Mouse (Mus musculus) small intestine, adult 2 months (tissue): ENCODE measurements around the gene Slamf1. TPM values are rescaled to one million over a fixed set of nuclear protein-coding genes. Genes with fewer than 3 reads are reported as not detected.
"Not testable (repeated sequence)": the region's sequence is repeated elsewhere in the genome, so short reads cannot be mapped to it uniquely, and the experiment has no call there.

Source experiments
- H3K27ac ChIP-seq: fragments of 200-500 bp; 2 replicates; pipeline ENCODE4 v1.5.1; 2012; ENCODE audit warnings: low read depth, low read length, control low read depth, inconsistent platforms; ENCODE audit not compliant: insufficient read depth
- H3K27me3 ChIP-seq: fragments of 200-500 bp; 2 replicates; pipeline ENCODE4 v1.6.1; 2012; ENCODE audit warnings: mild to moderate bottlenecking, moderate library complexity, low read length, inconsistent platforms; ENCODE audit not compliant: control insufficient read depth, insufficient read depth
- H3K36me3 ChIP-seq: fragments of 200-500 bp; 2 replicates; pipeline ENCODE4 v1.6.1; 2012; ENCODE audit warnings: mild to moderate bottlenecking, low read length, control low read depth, inconsistent platforms; ENCODE audit not compliant: control insufficient read depth, insufficient read depth
- H3K4me1 ChIP-seq: fragments of 200-500 bp; 2 replicates; pipeline ENCODE4 v1.6.1; 2012; ENCODE audit warnings: low read length, inconsistent platforms, mixed read lengths; ENCODE audit not compliant: control insufficient read depth, insufficient read depth, insufficient read length
- H3K4me3 ChIP-seq: fragments of 200-500 bp; 2 replicates; pipeline ENCODE4 v1.5.1; 2012; ENCODE audit warnings: low read depth, mild to moderate bottlenecking, control low read depth, inconsistent platforms, low read length, moderate library complexity
- CTCF ChIP-seq: fragments of 200-500 bp; IDR thresholded peaks from 2 replicates; pipeline ENCODE4 v1.5.1; 2012; ENCODE audit warnings: low read depth, mild to moderate bottlenecking, control low read depth, inconsistent platforms, low read length, moderate library complexity, mixed read lengths; ENCODE audit not compliant: insufficient replicate concordance, insufficient read length; ENCODE audit errors: extremely low read depth
- POLR2A ChIP-seq: fragments of 200-500 bp; IDR thresholded peaks from 2 replicates; pipeline ENCODE4 v1.6.1; 2012; ENCODE audit warnings: low read depth, mild to moderate bottlenecking, control low read depth, inconsistent platforms, low read length, moderate library complexity
- WGBS: fragments of 180-500 bp; shearing (Covaris S2); methylation state at CpG from one replicate; pipeline ENCODE4 v1.1.7; 2018; 5-methylcytosine and 5-hydroxymethylcytosine counted together
- polyA plus RNA-seq: library from polyadenylated mRNA; depleted of rRNA; stranded (reverse); fragments of >200 nt; gene quantifications from 2 replicates; pipeline ENCODE4 v1.2.3, GENCODE M21; 2012

Slamf1 gene
- polyA plus RNA-seq, 1 experiment, result 0.24 TPM

DNA sequence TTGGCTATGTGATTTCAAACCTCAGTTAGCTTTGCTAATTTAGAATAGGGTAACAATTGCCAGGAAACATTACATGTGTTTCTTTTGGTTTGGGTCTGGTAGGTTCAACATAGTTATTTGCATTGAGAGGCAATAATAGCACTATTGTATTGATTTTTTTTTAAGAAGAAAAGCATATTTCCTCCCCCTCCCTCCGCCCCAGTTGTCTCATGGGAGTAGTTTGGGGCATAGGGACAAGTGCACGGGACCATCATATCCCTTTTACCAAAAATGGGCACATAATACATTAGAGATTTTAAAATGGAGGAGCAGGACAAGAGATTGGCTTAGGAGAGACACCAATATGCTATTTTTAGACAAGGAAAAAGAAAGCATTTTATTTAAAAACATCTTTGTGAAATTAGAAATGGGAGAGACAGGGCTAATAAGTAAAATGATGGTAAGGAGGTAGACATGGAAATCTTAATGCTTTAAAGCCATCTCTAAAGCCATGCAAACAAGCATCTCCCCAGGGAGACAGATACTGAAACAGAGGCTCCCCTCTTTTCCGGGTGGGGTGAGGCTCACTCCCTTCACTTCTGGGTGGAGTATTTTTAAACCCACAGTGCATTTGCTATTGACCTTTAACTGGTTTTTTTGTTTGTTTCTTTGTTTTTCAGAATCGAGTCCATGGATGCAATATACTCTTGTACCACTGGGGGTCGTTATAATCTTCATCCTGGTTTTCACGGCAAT lies 20.5 kb downstream of the Slamf1 start:
- 61% methylated on average over 6 of the region's 6 CpGs for WGBS
- Histone ChIP-seq H3K27me3 (no peaks in the 10 kb centered on the region), H3K4me3 (no peak overlapping the region), H3K4me1 (no peaks in the 10 kb centered on the region), H3K27ac (no peak overlapping the region), H3K36me3 (no peaks in the 10 kb centered on the region)
- TF ChIP-seq POLR2A (no peak), CTCF (no peak)

DNA sequence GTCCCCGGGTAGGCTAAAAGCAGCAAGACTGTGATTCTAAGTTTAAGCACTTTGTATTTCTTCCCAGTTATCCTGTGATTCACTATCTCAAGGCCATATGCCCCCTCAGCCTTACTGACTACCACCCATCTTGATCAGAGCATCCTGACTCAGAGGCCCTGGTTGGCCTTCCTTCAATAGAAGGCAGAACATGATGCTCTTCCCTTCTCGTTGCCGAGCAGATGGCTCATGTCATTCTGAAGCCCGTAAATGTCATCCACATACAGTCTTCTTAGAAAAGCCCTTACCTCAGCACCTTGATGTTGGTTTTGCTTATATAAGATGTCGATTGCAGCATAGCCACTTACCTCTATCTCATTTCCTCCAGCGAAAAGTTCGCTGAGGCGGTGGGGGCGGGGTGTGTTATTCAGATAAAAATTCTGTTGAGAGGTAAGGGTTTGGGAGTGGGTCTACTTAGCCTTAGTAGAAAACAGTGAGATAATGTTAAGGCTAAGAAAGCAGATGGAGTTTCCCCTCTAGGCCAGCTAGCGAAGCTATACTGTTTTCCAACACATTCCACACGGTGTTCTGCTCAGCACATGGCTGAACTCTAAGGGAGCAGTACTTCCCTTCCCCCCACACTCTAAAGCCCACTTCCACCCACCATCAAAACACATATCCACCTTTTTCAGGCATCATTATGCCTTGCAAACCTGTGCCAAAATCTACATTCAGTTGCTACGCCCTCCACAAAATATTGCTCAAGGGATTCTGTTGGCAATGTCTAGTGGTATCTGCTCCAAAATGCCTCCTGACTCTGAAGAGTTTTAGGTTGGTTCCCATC lies 21.7 kb downstream of the Slamf1 start:
- no peaks in the 10 kb centered on the region for H3K27me3 ChIP-seq
- H3K27ac ChIP-seq, result no peak overlapping the region
- no peak overlapping the region for H3K4me3 ChIP-seq
- TF ChIP-seq POLR2A, result no peak
- no peak for TF ChIP-seq CTCF
- no peaks in the 10 kb centered on the region for H3K36me3 ChIP-seq
- 67% methylated on average over 12 of the region's 12 CpGs for WGBS
- no peaks in the 10 kb centered on the region for H3K4me1 ChIP-seq

DNA sequence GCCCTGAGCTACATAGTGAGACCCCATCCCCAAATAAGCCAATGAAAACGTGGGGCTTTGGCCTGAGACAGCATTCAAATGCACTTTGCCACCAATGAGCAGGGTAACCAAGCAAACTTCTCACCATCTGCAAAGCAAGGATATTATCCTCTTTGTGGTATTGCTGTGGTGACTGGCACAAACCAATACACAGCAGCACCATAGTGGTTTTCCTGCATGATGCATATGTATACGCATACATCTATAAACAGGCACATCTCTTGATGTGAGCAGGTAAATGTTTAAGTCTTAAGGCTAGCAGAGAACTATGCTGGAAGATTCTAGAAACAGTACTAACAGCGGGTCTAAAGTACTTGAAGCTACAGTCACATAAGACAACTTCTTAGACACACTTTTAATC lies 22.5 kb downstream of the Slamf1 start:
- H3K4me3 ChIP-seq, result no peak overlapping the region
- WGBS, result 66% methylated on average over 3 of the region's 3 CpGs
- no peaks in the 10 kb centered on the region for H3K36me3 ChIP-seq
- H3K4me1 ChIP-seq, result no peaks in the 10 kb centered on the region
- no peaks in the 10 kb centered on the region for H3K27me3 ChIP-seq
- H3K27ac ChIP-seq, result no peak overlapping the region
- no peak for TF ChIP-seq POLR2A
- TF ChIP-seq CTCF, result no peak

DNA sequence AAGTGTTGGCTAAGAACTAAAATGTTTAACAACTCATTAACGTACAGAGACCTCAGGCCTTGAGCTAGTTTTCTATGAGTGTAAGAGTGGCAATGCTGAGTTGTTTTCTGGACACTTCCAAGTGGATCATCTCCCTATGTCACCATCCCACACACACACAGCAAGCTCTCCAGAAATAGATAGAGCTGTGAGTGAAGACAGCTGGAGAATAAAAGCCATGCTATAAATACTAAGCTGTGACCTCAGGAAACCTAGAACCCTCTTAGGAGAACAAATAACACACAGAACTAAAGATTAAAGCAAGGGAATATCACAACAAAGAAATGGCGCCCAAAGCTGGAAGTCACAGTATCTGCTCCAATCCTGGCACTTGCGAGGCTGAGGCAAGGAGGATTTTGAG lies 24.6 kb downstream of the Slamf1 start:
- Histone ChIP-seq H3K4me3 (no peak overlapping the region), H3K27ac (no peak overlapping the region), H3K4me1 (no peaks in the 10 kb centered on the region), H3K27me3 (no peaks in the 10 kb centered on the region), H3K36me3 (no peaks in the 10 kb centered on the region)
- 87% methylated on average over 3 of the region's 3 CpGs for WGBS
- TF ChIP-seq POLR2A (no peak), CTCF (no peak)

DNA sequence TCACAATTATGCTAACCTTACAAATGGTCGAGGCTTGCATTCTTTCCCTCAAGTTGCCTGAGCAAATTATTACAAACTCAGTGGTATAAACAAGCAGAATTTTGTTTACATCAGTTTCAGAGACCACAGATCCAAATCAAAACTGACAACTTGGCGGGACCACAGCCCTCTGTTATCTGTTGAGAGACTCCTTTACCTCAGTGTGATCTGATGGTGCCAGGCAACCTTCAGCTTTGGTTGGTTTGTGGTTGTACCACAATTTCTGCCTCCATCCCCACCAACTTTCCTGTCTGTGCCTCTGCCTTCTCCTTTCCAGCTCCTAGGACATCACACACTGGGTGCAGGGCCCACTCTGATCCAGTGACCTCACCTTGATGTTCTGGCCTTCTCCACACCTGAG lies 29.3 kb downstream of the Slamf1 start:
- Histone ChIP-seq H3K27me3 (no peaks in the 10 kb centered on the region), H3K36me3 (no peaks in the 10 kb centered on the region), H3K4me3 (no peak overlapping the region), H3K4me1 (no peaks in the 10 kb centered on the region), H3K27ac (no peak overlapping the region)
- 59% methylated on average over 2 of the region's 2 CpGs for whole genome bisulfite sequencing
- TF ChIP-seq CTCF, result no peak
- TF ChIP-seq POLR2A, result no peak

DNA sequence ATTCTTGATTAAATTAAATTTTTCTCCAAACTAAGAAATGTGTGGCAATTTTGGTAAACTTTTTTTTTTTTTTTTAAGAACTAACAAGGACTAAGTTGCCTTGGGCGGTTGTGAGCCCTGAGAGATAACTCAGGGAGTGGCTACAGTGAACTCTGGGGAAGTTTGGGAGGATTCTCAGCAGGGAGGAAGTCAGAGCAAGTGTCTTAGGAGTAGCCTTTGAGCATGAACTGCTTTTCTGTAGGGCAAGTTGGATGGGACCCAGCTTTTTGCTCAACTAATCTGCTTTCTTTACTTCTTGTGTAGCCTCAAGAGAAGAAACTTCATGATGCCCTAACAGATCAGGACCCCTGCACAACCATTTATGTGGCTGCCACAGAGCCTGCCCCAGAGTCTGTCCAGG lies 30.9 kb downstream of the Slamf1 start:
- no peak for TF ChIP-seq POLR2A
- no peak for TF ChIP-seq CTCF
- H3K27ac ChIP-seq, result no peak overlapping the region
- no peaks in the 10 kb centered on the region for H3K4me1 ChIP-seq
- no peaks in the 10 kb centered on the region for H3K36me3 ChIP-seq
- no peak overlapping the region for H3K4me3 ChIP-seq
- 33% methylated on average over 1 of the region's 1 CpGs for WGBS
- no peaks in the 10 kb centered on the region for H3K27me3 ChIP-seq

DNA sequence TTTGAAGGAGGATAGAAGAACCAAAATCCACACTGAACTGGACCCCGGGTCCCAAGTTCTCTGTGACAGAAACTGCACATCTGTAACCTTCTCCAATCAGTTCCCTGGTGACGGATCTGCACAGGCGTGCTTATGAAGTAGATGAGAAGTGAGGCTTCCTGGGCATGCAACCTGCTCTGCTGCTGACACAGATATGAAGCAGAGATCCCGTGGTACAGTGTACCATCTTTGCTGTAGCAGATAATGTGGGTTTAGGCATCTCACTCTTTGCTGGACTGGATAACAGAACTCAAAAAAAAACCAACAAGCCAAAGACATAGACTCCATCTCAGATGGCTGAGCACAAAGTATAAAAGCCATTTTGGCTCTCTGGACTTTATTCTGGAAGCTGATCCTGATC lies 32.7 kb downstream of the Slamf1 start:
- H3K27ac ChIP-seq, result no peak overlapping the region
- 73% methylated on average over 4 of the region's 4 CpGs for WGBS
- no peaks in the 10 kb centered on the region for H3K27me3 ChIP-seq
- no peak overlapping the region for H3K4me3 ChIP-seq
- no peak for TF ChIP-seq POLR2A
- TF ChIP-seq CTCF, result no peak
- H3K36me3 ChIP-seq, result no peaks in the 10 kb centered on the region
- H3K4me1 ChIP-seq, result no peaks in the 10 kb centered on the region

DNA sequence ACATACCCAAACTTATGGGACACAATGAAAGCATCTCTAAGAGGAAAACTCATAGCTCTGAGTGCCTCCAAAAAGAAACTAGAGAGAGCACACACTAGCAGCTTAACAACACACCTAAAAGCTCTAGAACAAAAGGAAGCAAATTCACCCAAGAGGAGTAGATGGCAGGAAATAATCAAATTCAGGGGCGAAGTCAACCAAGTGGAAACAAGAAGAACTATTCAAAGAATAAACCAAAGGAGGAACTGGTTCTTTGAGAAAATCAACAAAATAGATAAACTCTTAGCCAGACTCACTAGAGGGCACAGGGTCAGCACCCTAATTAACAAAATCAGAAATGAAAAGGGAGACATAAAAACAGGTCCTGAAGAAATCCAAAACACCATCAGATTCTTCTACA lies 44.1 kb downstream of the Slamf1 start:
- not testable (repeated sequence) for H3K27me3 ChIP-seq, H3K4me1 ChIP-seq, H3K36me3 ChIP-seq, H3K27ac ChIP-seq, H3K4me3 ChIP-seq
- WGBS, result 54% methylated on average over 1 of the region's 1 CpGs
